Mouse (Mus musculus) heart, adult 2 months (tissue): Measurements from ENCODE around the gene C2cd4b. TPM values are rescaled to one million over a fixed set of nuclear protein-coding genes. Genes with fewer than 3 reads are reported as not detected.
"Not testable (repeated sequence)": the region's sequence is repeated elsewhere in the genome, so short reads cannot be mapped to it uniquely, and the experiment has no call there.

Experiments
- DNase-seq, 2 experiments: peaks; one replicate each; pipeline ENCODE4 v3.0.0; 2021
- H3K27ac ChIP-seq: fragments of 200-600 bp; 2 replicates; pipeline ENCODE4 v1.8.1; 2022
- H3K27me3 ChIP-seq: fragments of 200-500 bp; 2 replicates; pipeline ENCODE4 v1.6.1; 2012; ENCODE audit warnings: mild to moderate bottlenecking, low read length, inconsistent platforms, mixed read lengths; ENCODE audit not compliant: control insufficient read depth, insufficient read depth
- H3K36me3 ChIP-seq: fragments of 200-500 bp; 2 replicates; pipeline ENCODE4 v1.6.1; 2012; ENCODE audit warnings: low read length, inconsistent platforms; ENCODE audit not compliant: control insufficient read depth, insufficient read depth
- H3K4me1 ChIP-seq: fragments of 200-500 bp; 2 replicates; pipeline ENCODE4 v1.6.1; 2011; ENCODE audit warnings: low read length; ENCODE audit not compliant: control insufficient read depth, insufficient read depth
- H3K4me3 ChIP-seq: fragments of 200-600 bp; 2 replicates; pipeline ENCODE4 v1.8.1; 2022
- H3K79me2 ChIP-seq: fragments of 200-500 bp; replicated peaks from 2 replicates; pipeline ENCODE4 v1.6.1; 2012; ENCODE audit warnings: mild to moderate bottlenecking, inconsistent platforms, low read length, moderate library complexity, mixed read lengths; ENCODE audit not compliant: control insufficient read depth, insufficient read depth
- H3K9ac ChIP-seq: fragments of 200-500 bp; 2 replicates; pipeline ENCODE4 v1.6.1; 2012; ENCODE audit warnings: low read depth, mild to moderate bottlenecking, control low read depth, inconsistent platforms, low read length, mixed read lengths
- CTCF ChIP-seq: fragments of 200-600 bp; IDR thresholded peaks from 2 replicates; pipeline ENCODE4 v1.8.1; 2022; ENCODE audit warnings: antibody characterized with exemption, mild to moderate bottlenecking, moderate library complexity
- EP300 ChIP-seq: fragments of 200-500 bp; IDR thresholded peaks from 2 replicates; pipeline ENCODE4 v1.6.1; 2011; ENCODE audit warnings: low read depth, low read length, control low read depth; ENCODE audit not compliant: insufficient read depth
- POLR2A ChIP-seq: fragments of 200-500 bp; IDR thresholded peaks from 2 replicates; pipeline ENCODE4 v1.6.1; 2011; ENCODE audit warnings: mild to moderate bottlenecking, low read depth, low read length, control low read depth; ENCODE audit not compliant: insufficient read depth
- WGBS: fragments of 180-500 bp; shearing (Covaris S2); methylation state at CpG from one replicate; pipeline ENCODE4 v1.1.7; 2018; 5-methylcytosine and 5-hydroxymethylcytosine counted together
- intact Hi-C: fragments of 180-260 bp; cut with DNase I; formaldehyde crosslinking; loops from one replicate; pipeline ENCODE4 v1.15.1; 2025
- polyA plus RNA-seq: library from polyadenylated mRNA; depleted of rRNA; stranded (reverse); fragments of >200 nt; gene quantifications from 2 replicates; pipeline ENCODE4 v1.2.3, GENCODE M21; 2012
- total RNA-seq, 2 experiments: library from RNA; stranded (reverse); gene quantifications; 2 replicates each; pipeline ENCODE4 v1.2.3; 2021

The C2cd4b gene
- total and polyA plus RNA-seq, 3 experiments: 0.73 to 1.5 (median 1.0) TPM

DNA sequence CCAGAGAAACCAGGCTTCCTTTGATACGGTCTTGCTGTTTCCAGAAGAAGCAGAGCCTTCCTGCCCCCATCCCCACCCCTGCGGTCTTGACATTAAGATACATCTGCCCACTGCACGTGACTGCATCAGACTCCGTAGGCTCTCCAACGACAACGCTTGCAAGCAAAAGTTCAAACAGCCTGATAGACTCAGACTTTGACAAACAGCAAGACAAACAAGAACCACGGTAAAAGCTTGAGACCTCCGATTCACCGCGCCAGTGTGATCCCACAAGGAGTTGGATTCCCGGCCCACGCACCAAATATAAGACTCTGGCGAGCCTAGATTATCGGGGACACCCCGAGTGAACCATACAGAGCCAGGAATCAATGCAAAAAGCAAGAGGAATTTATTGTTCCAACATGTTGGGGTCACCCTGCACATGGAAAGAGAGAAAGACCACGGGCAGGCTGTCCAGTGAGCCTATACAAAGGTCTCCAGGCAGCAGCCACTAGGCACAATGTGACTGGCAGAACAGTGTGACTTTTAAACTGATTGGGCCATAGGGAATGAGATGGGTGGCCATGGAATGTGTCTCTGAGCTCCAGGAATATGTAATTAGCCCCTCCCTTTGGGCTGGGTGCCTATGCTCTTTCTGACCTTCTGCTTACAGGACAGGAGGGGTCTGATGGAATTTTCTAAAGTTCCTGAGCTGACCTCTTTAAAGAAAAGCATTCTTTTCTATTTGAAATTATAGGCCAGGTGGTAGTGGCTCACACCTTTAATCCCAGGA is 5.6 kb upstream of the C2cd4b start:
- DNase-seq: no peak
- H3K9ac ChIP-seq: no peak overlapping the region
- intact Hi-C loops: no loop called here
- no peaks in the 10 kb centered on the region for H3K4me1 ChIP-seq
- H3K27ac ChIP-seq: no peak overlapping the region
- H3K4me3 ChIP-seq: no peak overlapping the region
- TF ChIP-seq CTCF (no peak), EP300 (no peak), POLR2A (no peak)
- no peaks in the 10 kb centered on the region for H3K27me3 ChIP-seq
- WGBS: 68% methylated on average over 16 of the region's 16 CpGs
- no peaks in the 10 kb centered on the region for H3K36me3 ChIP-seq
- no peaks in the 10 kb centered on the region for H3K79me2 ChIP-seq

DNA sequence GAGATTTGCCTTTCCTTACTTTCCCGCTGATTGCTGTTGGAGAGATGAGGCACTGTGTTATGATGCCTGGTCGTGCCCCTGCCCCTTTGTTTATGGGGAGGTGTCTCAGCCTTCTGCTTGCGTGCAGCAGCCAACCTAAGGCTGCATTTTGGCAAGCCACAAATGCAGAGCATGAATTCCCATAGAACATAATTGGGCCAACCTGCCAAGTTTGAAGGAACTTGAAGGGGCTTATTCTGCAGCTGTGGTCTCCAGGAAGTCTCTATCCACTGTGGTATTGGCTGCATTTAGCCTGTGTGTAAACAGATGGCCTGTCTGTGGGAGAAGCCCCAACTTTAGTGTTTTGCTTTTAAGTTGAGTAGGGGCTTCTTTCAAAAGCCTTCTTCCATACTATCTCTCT is 4.5 kb upstream of the C2cd4b start:
- no peaks in the 10 kb centered on the region; the same call in 1 of the 2 replicates for H3K4me1 ChIP-seq
- no peaks in the 10 kb centered on the region for H3K79me2 ChIP-seq
- WGBS: 72% methylated on average over 3 of the region's 3 CpGs
- no peaks in the 10 kb centered on the region for H3K36me3 ChIP-seq
- no peak overlapping the region for H3K4me3 ChIP-seq
- TF ChIP-seq POLR2A (no peak), CTCF (no peak), EP300 (no peak)
- H3K27ac ChIP-seq: no peak overlapping the region
- DNase-seq: no peak
- intact Hi-C loops: loop anchor here (5.0 kb wide), 2 partner anchors 42 to 123 kb away; no protein-coding TSS in a partner anchor
- no peaks in the 10 kb centered on the region for H3K27me3 ChIP-seq
- H3K9ac ChIP-seq: no peak overlapping the region

DNA sequence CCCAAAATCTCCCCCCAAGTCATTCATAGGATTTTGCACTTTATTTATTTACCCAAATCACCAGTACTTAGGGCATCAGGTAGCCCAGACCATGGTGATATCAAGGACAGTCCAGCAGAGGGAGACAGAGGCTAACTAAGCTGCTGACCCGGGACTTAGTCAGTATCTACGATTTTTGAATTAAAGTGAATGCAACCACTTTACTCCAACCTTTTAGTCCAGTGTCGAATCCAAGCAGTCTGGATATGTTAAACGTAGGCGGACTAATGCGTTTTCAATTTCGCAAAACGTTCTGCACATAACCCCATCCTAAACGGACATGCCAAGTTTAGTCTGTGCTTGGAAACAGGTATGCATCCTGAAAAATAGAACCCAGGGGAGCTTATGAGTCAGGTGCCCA is 551 bp upstream of the C2cd4b start:
- peak overlapping the region; percentile 26 for H3K4me3 ChIP-seq
- TF ChIP-seq CTCF: peak; percentile 85
- TF ChIP-seq EP300: 0 out of 2 replicates have a peak, but pooled peaks have one; percentile 46
- no peak for TF ChIP-seq POLR2A
- no peak overlapping the region for H3K27ac ChIP-seq
- no peak overlapping the region for H3K9ac ChIP-seq
- H3K36me3 ChIP-seq: no peaks in the 10 kb centered on the region
- WGBS: 2% methylated on average over 9 of the region's 9 CpGs
- H3K4me1 ChIP-seq: peaks cover 1% of the 10 kb centered on the region; the same call in 1 of the 2 replicates
- no peaks in the 10 kb centered on the region for H3K79me2 ChIP-seq
- peak; percentile 40 to 50 for DNase-seq
- H3K27me3 ChIP-seq: no peaks in the 10 kb centered on the region
- intact Hi-C loops: loop anchor here (1.0 to 5.0 kb wide), 4 partner anchors 44 to 214 kb away; no protein-coding TSS in a partner anchor

DNA sequence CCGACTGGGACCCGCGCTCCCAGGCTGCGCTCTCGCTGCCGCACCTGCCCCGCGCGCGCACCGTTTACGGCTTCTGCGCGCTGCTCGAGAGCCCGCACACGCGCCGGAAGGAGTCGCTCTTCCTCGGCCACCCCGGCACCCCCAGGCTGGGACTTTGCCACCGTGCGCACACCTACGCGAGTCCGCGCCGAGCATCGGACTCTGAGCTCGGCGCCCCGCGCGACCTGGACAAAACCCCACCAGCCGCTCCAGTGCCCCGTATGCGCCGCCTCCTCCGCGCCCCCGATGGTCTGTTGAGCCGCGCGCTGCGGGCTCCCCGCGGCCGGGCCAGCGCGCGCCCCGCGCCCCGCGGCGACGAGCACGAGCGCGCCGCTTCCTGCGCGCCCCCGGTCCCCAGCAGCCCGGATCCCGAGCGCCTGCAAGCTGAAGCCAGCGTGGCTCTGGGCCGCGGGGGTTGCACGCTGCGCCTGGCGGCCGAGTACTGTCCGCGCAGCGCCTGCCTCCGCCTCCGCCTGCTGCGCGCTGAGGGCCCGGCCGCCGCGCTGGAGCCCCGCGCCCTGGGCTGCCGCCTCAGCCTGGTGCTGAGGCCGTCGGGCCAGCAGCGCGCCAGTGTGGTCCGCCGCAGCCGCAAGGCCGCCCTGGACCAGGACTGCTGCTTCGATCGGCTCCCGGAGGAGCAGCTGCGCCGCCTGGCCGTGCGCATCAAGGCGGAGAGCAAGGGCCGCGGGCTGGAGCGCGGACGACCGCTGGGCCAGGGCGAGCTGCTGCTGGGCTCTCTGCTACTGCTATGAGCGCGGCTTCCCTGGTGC is 923 bp downstream of the C2cd4b start:
- not testable (repeated sequence) for H3K36me3 ChIP-seq, H3K4me1 ChIP-seq, H3K79me2 ChIP-seq, H3K27me3 ChIP-seq
- Histone ChIP-seq H3K27ac (peak overlapping the region; percentile 28), H3K4me3 (peak overlapping the region; percentile 44), H3K9ac (peak overlapping the region; percentile 59)
- WGBS: under 1% methylated on average over 114 of the region's 114 CpGs
- intact Hi-C loops: loop anchor here (2.0 to 5.0 kb wide), 3 partner anchors 48 to 213 kb away; no protein-coding TSS in a partner anchor
- peak; percentile 67 to 68 for DNase-seq

DNA sequence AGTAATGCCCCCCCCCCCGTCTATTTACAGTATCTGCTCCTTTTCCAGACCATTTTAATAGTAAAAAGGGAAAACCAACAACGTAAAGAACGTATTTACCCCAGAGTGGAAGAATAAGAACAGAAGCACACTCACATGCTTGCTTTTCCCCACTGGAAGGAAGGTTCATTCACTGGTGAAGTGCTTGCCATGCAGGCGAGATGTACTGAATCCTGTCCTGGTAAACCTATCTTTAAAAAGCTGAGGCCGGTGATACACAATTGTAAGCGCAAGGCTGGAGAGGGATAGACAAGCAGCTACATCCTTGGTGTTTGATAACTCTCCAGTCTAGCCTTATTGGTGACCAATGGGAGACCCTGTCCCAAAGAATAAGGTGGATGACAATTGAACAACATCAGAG is 1.8 kb downstream of the C2cd4b start:
- no peak overlapping the region for H3K27ac ChIP-seq
- no peaks in the 10 kb centered on the region for H3K79me2 ChIP-seq
- no peak overlapping the region for H3K9ac ChIP-seq
- H3K36me3 ChIP-seq: peaks cover 4% of the 10 kb centered on the region; the same call in 1 of the 2 replicates
- WGBS: 84% methylated on average over 6 of the region's 6 CpGs
- peaks cover 1% of the 10 kb centered on the region for H3K4me1 ChIP-seq
- no peak for DNase-seq
- no peak for TF ChIP-seq POLR2A
- no peak overlapping the region for H3K4me3 ChIP-seq
- intact Hi-C loops: no loop called here
- H3K27me3 ChIP-seq: no peaks in the 10 kb centered on the region

DNA sequence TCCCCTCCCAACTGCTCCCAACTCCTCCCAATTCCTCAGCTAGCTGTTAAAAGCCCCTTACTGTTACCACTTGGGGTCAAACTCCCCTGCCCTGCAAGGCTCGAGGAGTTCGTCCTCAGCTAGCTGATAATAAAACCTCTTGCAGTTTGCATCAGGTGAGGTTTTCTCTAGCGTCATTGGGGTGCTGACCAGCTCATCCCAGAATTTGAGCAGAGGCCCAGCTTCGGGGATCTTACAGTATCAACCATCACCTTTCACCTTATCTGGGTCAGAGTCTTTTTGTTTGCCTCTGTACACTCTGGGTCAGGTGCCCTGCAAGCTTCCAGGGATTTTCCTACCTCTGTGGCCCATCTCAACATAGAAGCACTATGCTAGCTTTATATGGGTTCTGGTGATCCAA is 4.1 kb downstream of the C2cd4b start:
- H3K4me1 ChIP-seq: peaks cover 3% of the 10 kb centered on the region
- TF ChIP-seq POLR2A: no peak
- no peak for TF ChIP-seq CTCF
- TF ChIP-seq EP300: no peak
- no peak overlapping the region for H3K4me3 ChIP-seq
- 69% methylated on average over 4 of the region's 4 CpGs for WGBS
- H3K36me3 ChIP-seq: peaks cover 8% of the 10 kb centered on the region; the same call in 1 of the 2 replicates
- H3K27ac ChIP-seq: no peak overlapping the region
- intact Hi-C loops: no loop called here
- no peak overlapping the region for H3K9ac ChIP-seq
- H3K27me3 ChIP-seq: no peaks in the 10 kb centered on the region
- no peak for DNase-seq
- H3K79me2 ChIP-seq: no peaks in the 10 kb centered on the region
